Mouse (Mus musculus): ENCODE data around the gene Entpd1.

DNA sequence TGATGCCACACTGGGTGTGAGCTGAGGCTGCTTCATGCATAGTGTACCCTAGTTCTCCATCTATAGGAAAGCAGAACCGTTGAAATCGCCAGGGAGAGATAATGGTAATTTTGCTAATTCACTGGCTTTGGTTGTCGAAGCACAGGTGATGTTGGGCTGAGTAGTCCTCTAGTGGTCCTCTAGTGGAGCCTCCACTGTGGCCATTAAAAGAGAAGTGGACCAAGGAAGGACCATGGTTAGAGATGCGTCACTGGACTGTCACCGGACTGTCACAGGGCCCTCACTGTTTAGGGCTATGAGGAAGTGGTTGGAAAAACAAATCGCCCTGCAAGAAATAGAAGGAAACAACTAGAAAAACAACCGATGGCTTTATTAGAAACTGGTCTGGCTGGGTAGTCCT, 25.4 kb downstream of the Entpd1 start:
- TF ChIP-seq CTCF (conservative IDR thresholded peaks at IDR 0.05; ENCODE audit: insufficient read depth, insufficient read length, low read depth, low read length) (no peak), POLR2A (IDR thresholded peaks at IDR 0.05; ENCODE audit: low read depth, low read length) (no peak)

Data from kidney, adult 2 months (tissue).